Comparison of ENCODE assay signal across 11 mouse cellular contexts in genomic region chr11:79080965-79081891, GRCm38 (mm10).
DNase-seq lines count a peak whose midpoint lies in the region; ATAC-seq and TF ChIP-seq lines count a peak whose summit lies in the region.
"Had no signal": no experiment of that assay in that cellular context is flagged by ENCODE, and none has a peak within 500 bp of the region (broad histone marks: within the 10 kb centered on the region; RNA-seq: fewer than 3 reads in every experiment).

No protein-coding gene starts in this region.

- TF ChIP-seq CTCF in liver, postnatal 0 days (IDR thresholded peaks at IDR 0.05; ENCODE audit: low read depth) = no peak
- TF ChIP-seq CTCF in kidney, postnatal 0 days (IDR thresholded peaks at IDR 0.05; ENCODE audit: low read depth) = no peak
- TF ChIP-seq CTCF in small intestine, adult 2 months (IDR thresholded peaks at IDR 0.05; ENCODE audit: extremely low read depth, insufficient read length, insufficient replicate concordance, low read depth, low read length) = no peak

- H3K9ac ChIP-seq in liver, postnatal 0 days (replicated peaks) = no peak overlapping the region
- H3K9ac ChIP-seq in kidney, postnatal 0 days (ENCODE audit: low read depth, low read length) = no peak overlapping the region
- H3K9ac ChIP-seq: hindbrain, embryonic 15.5 days; stomach, embryonic 15.5 days had no signal

- H3K4me1 ChIP-seq in liver, postnatal 0 days (ENCODE audit: insufficient read depth) = peaks cover 22% of the 10 kb centered on the region
- H3K4me1 ChIP-seq in kidney, postnatal 0 days (replicated peaks; ENCODE audit: insufficient read depth, low read length) = peaks cover 14% of the 10 kb centered on the region
- H3K4me1 ChIP-seq in small intestine, adult 2 months (ENCODE audit: control insufficient read depth, insufficient read depth, insufficient read length, low read length) = no peaks in the 10 kb centered on the region; the same call in none of the 2 replicates
- H3K4me1 ChIP-seq: hindbrain, embryonic 15.5 days had no signal

- H3K4me2 ChIP-seq in liver, postnatal 0 days (ENCODE audit: low read depth, low read length) = no peak overlapping the region
- H3K4me2 ChIP-seq in kidney, postnatal 0 days (ENCODE audit: low read length) = no peak overlapping the region
- H3K4me2 ChIP-seq: hindbrain, embryonic 15.5 days; stomach, embryonic 15.5 days had no signal

- peak overlapping the region; percentile 39; the same call in 1 of the 2 replicates for H3K27ac ChIP-seq in liver, postnatal 0 days (ENCODE audit: low read depth)
- H3K27ac ChIP-seq in kidney, postnatal 0 days = peak overlapping the region; percentile 62
- H3K27ac ChIP-seq in small intestine, adult 2 months (ENCODE audit: insufficient read depth, low read depth, low read length) = peak overlapping the region; percentile 73
- H3K27ac ChIP-seq: hindbrain, embryonic 15.5 days; stomach, embryonic 15.5 days had no signal

- DNase-seq in liver, postnatal 0 days = no peak
- no peak for DNase-seq in liver
- DNase-seq in gastrocnemius, postnatal 10 days = peak; percentile 51
- DNase-seq in kidney, postnatal 0 days (ENCODE audit: low spot score) = peak; percentile 58
- DNase-seq in cerebellum, postnatal 36 days = no peak
- DNase-seq in MN1 (ENCODE audit: low spot score) = no peak
- no peak for DNase-seq in spleen, adult 18-20 months

- H3K4me3 ChIP-seq in liver, postnatal 0 days (ENCODE audit: low read depth, low read length) = no peak overlapping the region
- no peak overlapping the region for H3K4me3 ChIP-seq in kidney, postnatal 0 days (replicated peaks; ENCODE audit: low read depth, low read length)
- H3K4me3 ChIP-seq in small intestine, adult 2 months (ENCODE audit: low read depth, low read length) = no peak overlapping the region
- H3K4me3 ChIP-seq: hindbrain, embryonic 15.5 days; stomach, embryonic 15.5 days had no signal

- no peaks in the 10 kb centered on the region for H3K36me3 ChIP-seq in liver, postnatal 0 days (replicated peaks; ENCODE audit: insufficient read depth, low read length)
- no peaks in the 10 kb centered on the region for H3K36me3 ChIP-seq in kidney, postnatal 0 days (ENCODE audit: insufficient read depth, low read length)
- peaks cover 5% of the 10 kb centered on the region for H3K36me3 ChIP-seq in small intestine, adult 2 months (ENCODE audit: control insufficient read depth, insufficient read depth, low read length)
- H3K36me3 ChIP-seq: G1E; hindbrain, embryonic 15.5 days; stomach, embryonic 15.5 days had no signal

- H3K27me3 ChIP-seq in liver, postnatal 0 days (ENCODE audit: insufficient read depth, low read length) = no peaks in the 10 kb centered on the region
- no peaks in the 10 kb centered on the region for H3K27me3 ChIP-seq in kidney, postnatal 0 days (ENCODE audit: insufficient read depth, low read length)
- no peaks in the 10 kb centered on the region for H3K27me3 ChIP-seq in small intestine, adult 2 months (ENCODE audit: control insufficient read depth, insufficient read depth, low read length)
- H3K27me3 ChIP-seq: hindbrain, embryonic 15.5 days; stomach, embryonic 15.5 days had no signal

- TF ChIP-seq EP300 in liver, postnatal 0 days (IDR thresholded peaks at IDR 0.05; ENCODE audit: low read depth) = no peak

- H3K9me3 ChIP-seq in liver, postnatal 0 days (ENCODE audit: low read length) = no peaks in the 10 kb centered on the region
- no peaks in the 10 kb centered on the region for H3K9me3 ChIP-seq in kidney, postnatal 0 days (replicated peaks; ENCODE audit: low read length)
- H3K9me3 ChIP-seq: G1E; hindbrain, embryonic 15.5 days; stomach, embryonic 15.5 days had no signal

- ATAC-seq in liver, postnatal 0 days = no peak
- no peak for ATAC-seq in kidney, postnatal 0 days (replicated peaks; ENCODE audit: low FRiP score, low read depth)

- 53% methylated on average over 16 of the region's 16 CpGs for WGBS in liver, postnatal 0 days (ENCODE audit: insufficient replicate concordance)
- 42% methylated on average over 16 of the region's 16 CpGs for WGBS in kidney, postnatal 0 days
- WGBS in small intestine, adult 2 months = 74% methylated on average over 16 of the region's 16 CpGs

- TF ChIP-seq POLR2A in small intestine, adult 2 months (IDR thresholded peaks at IDR 0.05; ENCODE audit: low read depth, low read length) = no peak

Comparison
In these comparisons a context has a peak if more than half of its experiments do, and no peak if none do; other contexts are left out.
1. DNase-seq: peak in gastrocnemius, postnatal 10 days (single experiment) and kidney, postnatal 0 days (single experiment); none in liver, postnatal 0 days (single experiment), liver (single experiment), cerebellum, postnatal 36 days (0 of 2), MN1 (single experiment) and spleen, adult 18-20 months (0 of 2).
2. Peak in every context shown above with its lines, with median percentiles within 50 percentile points of each other: H3K27ac ChIP-seq.